Comparison of ENCODE assay signal across 15 mouse cellular contexts in the genomic region with DNA sequence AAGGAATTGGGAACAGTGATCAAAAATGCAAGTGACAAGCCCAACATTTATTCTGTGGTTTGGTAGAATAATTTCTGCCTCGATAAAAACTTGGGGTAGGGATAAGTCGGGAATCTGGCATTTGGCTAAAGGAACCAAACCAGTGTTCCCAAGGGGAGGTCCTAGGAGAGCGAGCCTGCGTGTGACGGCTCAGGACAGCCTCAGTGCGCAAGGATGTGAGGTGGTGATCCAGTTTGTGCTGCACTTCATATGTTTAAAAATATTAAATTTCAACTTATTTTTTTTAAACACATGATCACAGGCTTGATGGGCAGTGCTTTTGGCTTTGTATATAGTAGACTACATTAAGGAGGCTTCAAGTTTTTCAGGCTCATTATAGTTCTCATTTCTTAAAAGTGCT.
"Had no signal": no experiment of that assay in that cellular context is flagged by ENCODE, and none has a peak within 500 bp of the region (broad histone marks: within the 10 kb centered on the region; RNA-seq: fewer than 3 reads in every experiment).

No protein-coding gene starts in this region.

- H3K9me3 ChIP-seq: lung, embryonic 15.5 days; midbrain, embryonic 10.5 days; midbrain, embryonic 12.5 days; midbrain, embryonic 15.5 days; neural tube, embryonic 12.5 days; stomach, embryonic 15.5 days had no signal

- H3K27me3 ChIP-seq: lung, embryonic 15.5 days; midbrain, embryonic 15.5 days; neural tube, embryonic 12.5 days; stomach, embryonic 15.5 days had no signal

- H3K4me3 ChIP-seq: lung, embryonic 15.5 days; midbrain, embryonic 10.5 days; midbrain, embryonic 12.5 days; midbrain, embryonic 15.5 days; neural tube, embryonic 12.5 days; stomach, embryonic 15.5 days had no signal

- H3K9ac ChIP-seq: liver, postnatal 0 days; lung, embryonic 15.5 days; midbrain, embryonic 12.5 days; midbrain, embryonic 15.5 days; neural tube, embryonic 12.5 days; stomach, embryonic 15.5 days had no signal

- H3K27ac ChIP-seq: lung, embryonic 15.5 days; midbrain, embryonic 10.5 days; midbrain, embryonic 12.5 days; midbrain, embryonic 15.5 days; neural tube, embryonic 12.5 days; stomach, embryonic 15.5 days; stomach, postnatal 0 days had no signal

- DNase-seq: liver, postnatal 0 days; lung, adult 2 months; lung, postnatal 14 days; lung, postnatal 4 days; right cerebral cortex, postnatal 14 days; thymus, adult 2 months; thymus, postnatal 25 days; thymus, postnatal 4 days had no signal

- H3K4me1 ChIP-seq: midbrain, embryonic 12.5 days; stomach, embryonic 15.5 days had no signal

- H3K4me2 ChIP-seq: lung, embryonic 15.5 days; midbrain, embryonic 12.5 days; midbrain, embryonic 15.5 days; neural tube, embryonic 12.5 days; stomach, embryonic 15.5 days had no signal
